Mouse (Mus musculus): ENCODE results near the gene Sftpa1.

Sftpa1 gene

GRCm38 (mm10) chr14:41131540-41131939, at the start of gene Sftpa1:
Sftpa1 (plus strand) TSS chr14:41131782.
- DNase-seq, result no peak

- DNase-seq, result no peak
Measured at GRCm38 (mm10) chr14:41082408-41082807, 49.2 kb upstream of the Sftpa1 start.

GRCm38 (mm10) chr14:41087509-41087908, 44.1 kb upstream of the Sftpa1 start:
- peak in 1 of 2 experiments; percentile 61 for DNase-seq

GRCm38 (mm10) chr14:41090777-41091176, 40.8 kb upstream of the Sftpa1 start:
- peak; percentile 11 to 47 for DNase-seq

- no peak for DNase-seq
Measured at GRCm38 (mm10) chr14:41094114-41094513, 37.5 kb upstream of the Sftpa1 start.

GRCm38 (mm10) chr14:41096296-41096860, 35.2 kb upstream of the Sftpa1 start:
- no peak for DNase-seq

GRCm38 (mm10) chr14:41098726-41099125, 32.9 kb upstream of the Sftpa1 start:
- DNase-seq, result no peak

- no peak for DNase-seq
Measured at GRCm38 (mm10) chr14:41100712-41101111, 30.9 kb upstream of the Sftpa1 start.

GRCm38 (mm10) chr14:41101242-41101641, 30.3 kb upstream of the Sftpa1 start:
- no peak for DNase-seq

GRCm38 (mm10) chr14:41102269-41102668, 29.3 kb upstream of the Sftpa1 start:
- DNase-seq, result no peak

- no peak for DNase-seq
Measured at GRCm38 (mm10) chr14:41104853-41105444, 26.6 kb upstream of the Sftpa1 start, which contains the start of gene Mat1a. Mat1a (plus strand) TSS chr14:41105035.

- no peak for DNase-seq
Measured at GRCm38 (mm10) chr14:41111031-41111668, 20.4 kb upstream of the Sftpa1 start.

- DNase-seq, result no peak
Measured at GRCm38 (mm10) chr14:41112944-41113343, 18.6 kb upstream of the Sftpa1 start.

- DNase-seq, result no peak
Measured at GRCm38 (mm10) chr14:41116271-41116670, 15.3 kb upstream of the Sftpa1 start.

- no peak for DNase-seq
Measured at GRCm38 (mm10) chr14:41124683-41125082, 6.9 kb upstream of the Sftpa1 start.

- DNase-seq, result peak; percentile 23 to 68
Measured at GRCm38 (mm10) chr14:41127997-41128396, 3.6 kb upstream of the Sftpa1 start.

- no peak for DNase-seq
Measured at GRCm38 (mm10) chr14:41137006-41137405, 5.4 kb downstream of the Sftpa1 start.

GRCm38 (mm10) chr14:41140686-41141085, 9.1 kb downstream of the Sftpa1 start:
- DNase-seq, result no peak

GRCm38 (mm10) chr14:41146035-41146434, 14.5 kb downstream of the Sftpa1 start:
- DNase-seq, result no peak

GRCm38 (mm10) chr14:41146922-41147321, 15.3 kb downstream of the Sftpa1 start:
- no peak for DNase-seq

- no peak for DNase-seq
Measured at GRCm38 (mm10) chr14:41147356-41147755, 15.8 kb downstream of the Sftpa1 start.

GRCm38 (mm10) chr14:41151220-41151898, 19.8 kb downstream of the Sftpa1 start, which contains the start of gene Mbl1:
Mbl1 (plus strand) TSS chr14:41151458.
- peak; percentile 56 to 62 for DNase-seq

GRCm38 (mm10) chr14:41160076-41160475, 28.5 kb downstream of the Sftpa1 start:
- DNase-seq, result no peak

- DNase-seq, result peak; percentile 63 to 78
Measured at GRCm38 (mm10) chr14:41160743-41161142, 29.2 kb downstream of the Sftpa1 start.
